Mouse (Mus musculus) R1 (cell line): ENCODE results near the gene Notch4.

Experiments
- DNase-seq: peaks from one replicate; pipeline ENCODE4 v3.0.0-alpha.2; 2018; ENCODE audit warnings: low read depth, low spot score

The Notch4 gene

GRCm38 (mm10) chr17:34569919-34570318 lies 5.9 kb downstream of the Notch4 start:
- no peak for DNase-seq

- DNase-seq, result peak; percentile 52
Observed at GRCm38 (mm10) chr17:34571875-34572274, 7.8 kb downstream of the Notch4 start.

DNA sequence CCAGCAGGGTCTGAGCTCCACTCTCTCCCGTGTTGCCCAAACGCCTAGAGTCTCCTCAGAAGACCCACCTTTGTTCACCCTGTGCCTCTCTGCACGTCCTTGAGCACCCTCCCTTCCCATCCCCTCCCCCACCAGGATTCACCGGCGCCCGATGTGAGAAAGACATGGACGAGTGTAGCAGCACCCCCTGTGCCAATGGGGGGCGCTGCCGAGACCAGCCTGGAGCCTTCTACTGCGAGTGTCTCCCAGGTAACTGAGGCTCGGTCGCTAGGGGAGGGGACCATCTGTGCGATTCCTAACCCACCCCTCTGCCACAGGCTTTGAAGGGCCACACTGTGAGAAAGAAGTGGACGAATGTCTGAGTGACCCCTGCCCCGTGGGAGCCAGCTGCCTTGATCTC lies 8.3 kb downstream of the Notch4 start:
- peak; percentile 75 for DNase-seq

DNA sequence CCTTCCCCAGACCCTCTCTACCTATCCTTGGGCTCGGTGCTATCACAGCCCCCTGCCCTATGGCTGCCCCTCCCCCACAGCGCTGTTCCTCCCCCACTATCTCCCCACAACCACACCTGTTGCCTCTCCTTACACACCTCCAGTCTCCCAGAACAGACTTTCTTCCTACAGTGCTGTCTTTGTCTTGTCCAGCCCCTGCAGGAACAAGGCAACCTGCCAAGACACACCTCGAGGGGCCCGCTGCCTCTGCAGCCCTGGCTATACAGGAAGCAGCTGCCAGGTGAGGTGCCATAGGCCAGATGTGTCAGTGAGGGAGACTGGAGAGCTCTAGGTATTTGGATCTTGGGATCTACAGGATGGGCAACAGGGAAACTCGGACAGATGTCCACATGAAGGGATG lies 12.5 kb downstream of the Notch4 start:
- no peak for DNase-seq

DNA sequence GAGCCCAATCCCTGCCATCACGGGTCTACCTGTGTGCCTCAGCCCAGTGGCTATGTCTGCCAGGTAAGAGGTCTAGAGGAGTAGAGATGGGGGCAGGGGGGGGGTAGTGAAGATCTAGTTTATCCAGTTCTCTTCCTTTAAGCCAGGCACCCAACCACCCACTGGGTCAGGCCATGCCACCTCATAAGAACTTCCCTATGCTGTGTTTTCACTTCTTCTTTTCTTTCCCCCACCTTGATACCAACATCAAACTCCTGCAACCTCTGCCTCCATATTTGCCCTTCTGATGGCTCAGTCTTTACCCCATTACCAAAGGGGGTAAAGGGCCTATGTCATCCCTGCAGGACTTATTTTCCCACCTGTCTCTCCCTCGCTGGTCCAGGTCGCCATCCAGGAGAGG lies 14.0 kb downstream of the Notch4 start:
- no peak for DNase-seq

- DNase-seq, result no peak
Observed at GRCm38 (mm10) chr17:34582528-34582927, 18.5 kb downstream of the Notch4 start.

DNA sequence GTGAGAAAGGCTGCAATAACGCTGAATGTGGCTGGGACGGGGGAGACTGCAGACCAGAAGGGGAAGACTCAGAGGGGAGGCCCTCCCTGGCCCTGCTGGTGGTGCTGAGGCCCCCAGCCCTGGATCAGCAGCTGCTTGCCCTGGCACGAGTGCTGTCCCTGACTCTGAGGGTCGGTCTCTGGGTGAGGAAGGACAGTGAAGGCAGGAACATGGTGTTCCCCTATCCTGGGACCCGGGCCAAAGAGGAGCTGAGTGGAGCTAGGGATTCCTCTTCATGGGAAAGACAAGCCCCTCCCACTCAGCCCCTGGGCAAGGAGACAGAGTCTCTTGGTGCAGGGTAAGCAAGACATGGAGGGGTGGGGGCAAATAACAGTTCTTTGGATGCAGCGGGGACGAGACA lies 19.3 kb downstream of the Notch4 start:
- no peak for DNase-seq

- DNase-seq, result no peak
Observed at GRCm38 (mm10) chr17:34583819-34584218, 19.8 kb downstream of the Notch4 start.

GRCm38 (mm10) chr17:34585121-34585520 lies 21.1 kb downstream of the Notch4 start:
- DNase-seq, result no peak

DNA sequence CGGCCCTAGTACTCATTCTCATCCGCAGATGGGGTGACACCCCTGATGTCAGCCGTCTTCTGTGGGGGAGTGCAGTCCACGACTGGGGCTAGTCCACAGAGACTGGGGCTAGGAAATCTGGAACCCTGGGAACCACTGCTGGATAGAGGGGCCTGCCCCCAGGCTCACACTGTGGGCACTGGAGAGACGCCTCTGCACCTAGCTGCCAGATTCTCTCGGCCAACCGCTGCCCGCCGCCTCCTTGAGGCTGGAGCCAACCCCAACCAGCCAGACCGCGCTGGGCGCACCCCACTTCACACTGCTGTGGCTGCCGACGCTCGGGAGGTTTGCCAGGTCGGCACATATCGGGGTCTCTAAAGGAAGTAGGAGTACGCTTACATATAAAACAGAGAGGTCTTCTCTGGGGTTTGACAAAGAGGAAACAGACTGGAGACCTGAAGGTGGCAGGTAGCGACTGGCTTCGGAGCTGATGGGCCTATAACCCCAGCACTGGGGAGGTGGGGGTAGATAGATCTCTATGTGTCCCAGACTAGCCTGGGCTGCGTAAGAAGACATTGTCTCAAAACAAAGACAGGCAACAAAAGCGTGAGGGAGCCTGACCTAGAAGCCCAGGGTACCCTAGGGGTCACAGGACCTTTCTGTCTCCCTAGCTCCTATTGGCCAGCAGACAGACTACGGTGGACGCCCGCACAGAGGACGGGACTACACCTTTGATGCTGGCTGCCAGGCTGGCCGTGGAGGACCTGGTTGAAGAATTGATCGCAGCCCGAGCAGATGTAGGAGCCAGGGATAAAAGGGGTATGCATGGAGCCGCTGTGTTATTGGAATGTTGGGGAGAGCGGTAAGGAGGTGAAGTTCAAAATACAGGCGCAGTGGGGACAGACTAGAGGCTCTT lies 22.1 kb downstream of the Notch4 start:
- peak; percentile 31 for DNase-seq

- DNase-seq, result peak; percentile 97
Observed at GRCm38 (mm10) chr17:34586796-34587422, 22.8 kb downstream of the Notch4 start.

DNA sequence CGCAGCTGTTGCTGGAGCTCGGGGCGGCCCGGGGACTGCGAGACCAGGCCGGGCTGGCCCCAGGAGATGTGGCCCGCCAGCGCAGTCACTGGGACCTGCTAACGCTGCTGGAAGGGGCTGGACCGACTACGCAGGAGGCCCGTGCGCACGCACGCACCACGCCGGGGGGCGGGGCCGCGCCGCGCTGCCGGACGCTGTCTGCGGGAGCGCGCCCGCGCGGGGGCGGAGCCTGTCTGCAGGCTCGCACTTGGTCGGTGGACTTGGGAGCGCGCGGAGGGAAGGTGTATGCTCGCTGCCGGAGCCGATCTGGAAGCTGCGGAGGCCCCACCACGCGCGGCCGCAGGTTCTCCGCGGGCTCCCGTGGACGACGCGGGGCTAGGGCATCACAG lies 23.3 kb downstream of the Notch4 start:
- peak; percentile 92 for DNase-seq

- DNase-seq, result no peak
Observed at GRCm38 (mm10) chr17:34587814-34588213, 23.7 kb downstream of the Notch4 start.

GRCm38 (mm10) chr17:34588767-34589166 lies 24.7 kb downstream of the Notch4 start:
- no peak for DNase-seq

- no peak for DNase-seq
Observed at GRCm38 (mm10) chr17:34589206-34589605, 25.1 kb downstream of the Notch4 start.

DNA sequence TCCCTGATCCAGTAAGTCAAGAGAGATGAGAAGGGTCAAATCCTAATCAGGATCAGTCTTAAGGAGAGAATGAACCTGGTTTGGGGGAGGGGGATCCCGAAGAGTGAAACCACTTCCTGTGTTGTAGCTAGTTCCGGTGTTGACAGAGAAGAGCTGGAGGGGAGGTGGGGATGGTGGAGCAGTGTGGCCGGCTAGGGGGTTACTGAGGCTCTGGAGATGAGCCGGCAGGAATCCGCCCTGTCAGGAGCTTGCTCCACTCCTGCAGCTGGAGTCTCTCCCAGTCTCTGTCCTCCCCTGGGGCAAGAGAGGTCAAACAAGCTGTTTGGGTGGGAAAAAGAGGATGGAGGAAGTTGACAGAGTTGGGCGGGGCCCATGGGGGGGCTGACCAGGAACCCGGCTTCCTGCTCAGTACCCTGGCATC lies 25.6 kb downstream of the Notch4 start, which contains the start of gene Gpsm3:
Gpsm3 (plus strand) TSS at position 126 of the 421 bp plus-strand sequence.
- peak; percentile 68 for DNase-seq

DNA sequence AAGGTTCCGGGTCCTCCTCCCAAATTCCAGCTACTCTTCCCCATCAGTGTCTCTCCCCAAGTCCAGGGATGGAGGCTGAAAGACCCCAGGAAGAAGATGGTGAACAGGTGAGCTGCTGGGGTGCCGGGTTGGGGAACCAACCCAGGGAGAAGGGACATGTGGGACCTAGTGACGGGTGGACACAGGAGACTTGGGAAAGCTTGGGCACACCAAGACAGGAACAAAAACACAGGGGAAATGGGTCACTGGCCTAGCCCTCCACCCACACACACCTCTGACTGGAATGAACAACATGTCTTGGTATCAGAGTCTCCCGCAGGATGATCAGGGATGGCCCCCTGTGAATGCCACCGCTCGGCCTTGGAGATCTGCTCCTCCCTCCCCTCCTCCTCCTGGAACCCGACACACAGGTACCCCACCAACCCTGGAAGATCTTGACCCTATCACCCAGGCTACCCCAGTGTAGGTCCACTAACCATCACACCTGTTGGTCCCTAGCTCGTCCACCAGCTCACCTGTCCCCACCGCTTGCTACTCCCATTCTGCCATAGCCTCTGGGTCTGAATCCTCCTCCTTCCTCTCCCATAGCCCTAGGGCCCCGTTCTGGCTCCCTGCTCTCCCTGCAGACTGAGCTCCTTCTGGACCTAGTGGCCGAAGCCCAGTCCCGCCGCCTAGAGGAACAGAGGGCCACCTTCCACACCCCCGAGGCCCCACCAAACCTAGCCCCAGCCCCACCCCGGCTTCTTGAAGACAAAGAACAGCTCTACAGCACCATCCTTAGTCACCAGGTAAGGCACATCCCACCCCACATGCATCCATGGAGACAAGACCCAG lies 26.3 kb downstream of the Notch4 start:
- no peak for DNase-seq

DNA sequence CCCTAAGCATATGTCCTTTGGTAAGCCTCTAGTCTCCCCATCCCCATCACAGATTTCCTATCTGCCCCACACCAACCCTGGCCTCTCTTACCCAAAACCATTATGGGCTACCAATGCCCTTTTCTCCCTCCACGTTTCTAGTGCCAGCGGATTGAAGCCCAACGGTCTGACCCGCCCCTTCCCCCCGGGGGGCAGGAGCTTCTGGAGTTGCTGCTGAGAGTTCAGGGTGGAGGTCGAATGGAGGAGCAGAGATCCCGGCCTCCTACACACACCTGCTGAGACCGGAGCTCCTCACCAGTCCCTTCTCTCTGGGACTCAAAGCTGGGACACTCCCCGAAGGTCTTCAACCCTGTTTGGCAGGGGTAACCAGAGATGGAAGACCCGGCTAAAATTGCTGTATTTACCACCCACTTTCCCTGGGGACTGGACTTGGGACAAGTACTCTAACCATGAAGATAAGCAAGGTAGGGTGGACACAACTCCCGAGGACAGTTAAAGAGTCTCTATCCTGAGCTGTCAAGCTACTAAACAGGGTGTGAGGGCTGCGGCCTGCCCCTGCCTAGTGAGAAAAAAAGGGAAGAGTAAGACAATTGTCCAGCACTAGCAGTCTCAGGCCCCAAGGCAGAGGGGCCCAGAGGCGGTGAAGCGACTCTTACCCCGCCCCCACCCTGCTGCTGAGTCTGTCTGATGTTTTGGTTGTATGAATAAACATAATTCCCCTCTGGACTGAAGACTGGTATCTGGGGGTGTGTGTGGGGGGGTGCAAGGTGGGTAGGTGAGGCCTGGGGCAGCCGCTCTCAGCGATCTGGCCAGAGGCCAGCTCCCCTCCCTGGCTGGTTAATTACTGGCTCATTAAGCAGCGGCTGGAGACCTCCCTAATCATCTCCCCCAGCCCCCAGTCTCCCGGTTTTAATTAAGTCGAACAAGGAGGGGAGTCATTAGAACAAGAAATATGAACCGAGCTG lies 27.2 kb downstream of the Notch4 start, which contains the start of gene Pbx2:
Pbx2 (plus strand) TSS at position 238 of the 965 bp plus-strand sequence.
- DNase-seq, result peak; percentile 41

DNA sequence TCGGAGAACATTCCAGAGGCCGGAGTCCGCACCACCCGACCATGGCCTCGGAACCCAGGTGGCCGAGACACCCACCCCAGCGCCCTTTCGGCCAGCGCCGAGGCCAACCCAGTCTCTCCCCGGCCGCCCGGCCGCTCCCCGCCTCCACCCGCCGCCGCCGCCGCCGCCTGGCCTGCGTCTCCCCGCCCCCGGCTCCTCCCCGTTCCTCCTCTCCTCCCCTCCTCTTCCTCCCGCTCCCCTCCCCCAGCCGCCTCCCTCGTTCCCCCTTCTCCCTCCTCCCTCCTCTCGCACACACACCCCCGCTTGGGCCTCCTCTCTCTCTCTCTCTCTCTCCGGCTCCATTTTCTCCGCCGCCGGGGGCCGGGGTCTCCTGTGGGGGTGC lies 27.9 kb downstream of the Notch4 start:
- peak; percentile 85 for DNase-seq
